Mouse (Mus musculus): ENCODE measurements at regions not wholly inside any gene's neighbourhood (a gene's known extent, or its start where the extent isn't known, plus 50 kb on each side); places are given as distances from the start of the nearest gene placed in this dataset.
A peak's percentile ranks its signal among the peaks of the same experiment; 100 is the strongest.

GRCm38 (mm10) chrX:112984668-112985067, 200.6 kb downstream of the Chm start:
- no peak for DNase-seq (ENCODE audit: low spot score in 2 of 2)

- no peak for DNase-seq (ENCODE audit: low spot score in 2 of 2)
These were observed 201.2 kb downstream of the Chm start for GRCm38 (mm10) chrX:112984073-112984472.

- DNase-seq (ENCODE audit: low spot score in 2 of 2): peak in 1 of 2 experiments; percentile 1
These were observed 206.7 kb downstream of the Chm start for GRCm38 (mm10) chrX:112978583-112978982.

- DNase-seq (ENCODE audit: low spot score in 2 of 2): no peak
These were observed 221.2 kb downstream of the Chm start for GRCm38 (mm10) chrX:112964093-112964492.

GRCm38 (mm10) chrX:112949792-112950191, 235.5 kb downstream of the Chm start:
- DNase-seq (ENCODE audit: low spot score in 2 of 2): peak in 1 of 2 experiments; percentile 2

GRCm38 (mm10) chrX:112947521-112947920, 237.8 kb downstream of the Chm start:
- DNase-seq (ENCODE audit: low spot score in 2 of 2): no peak

- no peak for DNase-seq (ENCODE audit: low spot score in 2 of 2)
These were observed 227.2 kb upstream of the Pof1b start for GRCm38 (mm10) chrX:112925542-112926182.

- DNase-seq (ENCODE audit: low spot score in 2 of 2): no peak
These were observed 205.4 kb upstream of the Pof1b start for GRCm38 (mm10) chrX:112903631-112904410.

GRCm38 (mm10) chrX:112886539-112886938, 188.1 kb upstream of the Pof1b start:
- no peak for DNase-seq (ENCODE audit: low spot score in 2 of 2)
